Mouse (Mus musculus) testis, adult 2 months (tissue): Measurements from ENCODE around the gene Evc.

ENCODE experiments used
- CTCF ChIP-seq: fragments of 200-500 bp; IDR thresholded peaks from 2 replicates; pipeline ENCODE4 v1.5.1; 2012; ENCODE audit warnings: low read depth, mild to moderate bottlenecking, inconsistent platforms, low read length, moderate library complexity; ENCODE audit not compliant: control insufficient read depth, insufficient read depth, insufficient replicate concordance
- POLR2A ChIP-seq: fragments of 200-500 bp; IDR thresholded peaks from 2 replicates; pipeline ENCODE4 v1.6.1; 2012; ENCODE audit warnings: low read depth, mild to moderate bottlenecking, inconsistent platforms, low read length, moderate library complexity; ENCODE audit not compliant: control insufficient read depth

GRCm38 (mm10) chr5:37332066-37332465, 4.6 kb downstream of the Evc start:
- TF ChIP-seq CTCF (no peak), POLR2A (no peak)
